Mouse (Mus musculus) midbrain, postnatal 0 days (tissue): Measurements from ENCODE around the gene Cmya5. TPM values are rescaled to one million over a fixed set of nuclear protein-coding genes. Genes with fewer than 3 reads are reported as not detected.
"Not testable (repeated sequence)": the region's sequence is repeated elsewhere in the genome, so short reads cannot be mapped to it uniquely, and the experiment has no call there.

ENCODE experiments used
- ATAC-seq: fragments of 200-750 bp; cut with Nextera tagmentation; 2 replicates; pipeline ENCODE4 v1.8.0; 2017; ENCODE audit warnings: moderate number of reproducible peaks, mild to moderate bottlenecking, moderate TSS enrichment, moderate library complexity; ENCODE audit not compliant: low FRiP score
- DNase-seq: peaks from one replicate; pipeline ENCODE4 v3.0.0-alpha.2; 2015; ENCODE audit warnings: low spot score
- H3K27ac ChIP-seq: fragments of 300-500 bp; sonication (generic); 2 replicates; pipeline ENCODE4 v1.5.1; 2014; ENCODE audit warnings: low read depth, mild to moderate bottlenecking, low read length, mixed read lengths
- H3K27me3 ChIP-seq: fragments of 300-500 bp; sonication (generic); 2 replicates; pipeline ENCODE4 v1.6.1; 2014; ENCODE audit warnings: low read length, control low read depth, mixed read lengths; ENCODE audit not compliant: insufficient read depth
- H3K36me3 ChIP-seq: fragments of 300-500 bp; sonication (generic); 2 replicates; pipeline ENCODE4 v1.6.1; 2014; ENCODE audit warnings: low read length, control low read depth, mixed read lengths; ENCODE audit not compliant: insufficient read depth
- H3K4me1 ChIP-seq: fragments of 300-500 bp; sonication (generic); 2 replicates; pipeline ENCODE4 v1.6.1; 2014; ENCODE audit warnings: mild to moderate bottlenecking, control low read depth, antibody characterized with exemption, low read length, mixed read lengths; ENCODE audit not compliant: insufficient read depth
- H3K4me2 ChIP-seq: fragments of 300-500 bp; sonication (generic); 2 replicates; pipeline ENCODE4 v1.6.1; 2014; ENCODE audit warnings: low read depth, mild to moderate bottlenecking, low read length, mixed read lengths; ENCODE audit not compliant: poor library complexity, severe bottlenecking
- H3K4me3 ChIP-seq: fragments of 300-500 bp; sonication (generic); 2 replicates; pipeline ENCODE4 v1.5.1; 2014; ENCODE audit warnings: low read depth, mild to moderate bottlenecking, low read length, moderate library complexity
- H3K9ac ChIP-seq: fragments of 300-500 bp; sonication (generic); replicated peaks from 2 replicates; pipeline ENCODE4 v1.6.1; 2014; ENCODE audit warnings: mild to moderate bottlenecking, low read length, moderate library complexity, mixed read lengths; ENCODE audit not compliant: poor library complexity, severe bottlenecking
- H3K9me3 ChIP-seq: fragments of 300-500 bp; sonication (generic); 2 replicates; pipeline ENCODE4 v1.6.1; 2016; ENCODE audit warnings: low read length, control low read depth
- CTCF ChIP-seq: IDR thresholded peaks from 2 replicates; pipeline ENCODE4 v1.5.1; 2016; ENCODE audit warnings: antibody characterized with exemption, mild to moderate bottlenecking
- WGBS: fragments of 180-500 bp; shearing (Covaris S2); extraction: QIAGEN DNeasy Blood & Tissue Kit; methylation state at CpG from one replicate; pipeline ENCODE4 v1.1.7; 2014; 5-methylcytosine and 5-hydroxymethylcytosine counted together
- polyA plus RNA-seq: library from polyadenylated mRNA; unstranded; fragments of >200 nt; fragmentation: Nextera tagmentation; extraction: Ambion mirVana; gene quantifications from 2 replicates; pipeline ENCODE4 v1.2.1, GENCODE M21; 2015
- total RNA-seq: library from RNA; depleted of rRNA; stranded (reverse); fragments of >200 nt; gene quantifications from 2 replicates; pipeline ENCODE4 v1.2.3, GENCODE M21; 2014

Gene Cmya5
- total and polyA plus RNA-seq, 2 experiments from 2014 or later: 0.16 to 0.71 TPM

- Histone ChIP-seq H3K27me3 (no peaks in the 10 kb centered on the region), H3K27ac (no peak overlapping the region), H3K4me2 (no peak overlapping the region), H3K9ac (no peak overlapping the region), H3K4me1 (no peaks in the 10 kb centered on the region), H3K36me3 (no peaks in the 10 kb centered on the region), H3K9me3 (no peaks in the 10 kb centered on the region), H3K4me3 (no peak overlapping the region)
- 95% methylated on average over 5 of the region's 5 CpGs for WGBS
- no peak for DNase-seq
- no peak for TF ChIP-seq CTCF
- ATAC-seq: no peak
These were observed 50.8 kb downstream of the Cmya5 start for GRCm38 (mm10) chr13:93093697-93094096.

DNA sequence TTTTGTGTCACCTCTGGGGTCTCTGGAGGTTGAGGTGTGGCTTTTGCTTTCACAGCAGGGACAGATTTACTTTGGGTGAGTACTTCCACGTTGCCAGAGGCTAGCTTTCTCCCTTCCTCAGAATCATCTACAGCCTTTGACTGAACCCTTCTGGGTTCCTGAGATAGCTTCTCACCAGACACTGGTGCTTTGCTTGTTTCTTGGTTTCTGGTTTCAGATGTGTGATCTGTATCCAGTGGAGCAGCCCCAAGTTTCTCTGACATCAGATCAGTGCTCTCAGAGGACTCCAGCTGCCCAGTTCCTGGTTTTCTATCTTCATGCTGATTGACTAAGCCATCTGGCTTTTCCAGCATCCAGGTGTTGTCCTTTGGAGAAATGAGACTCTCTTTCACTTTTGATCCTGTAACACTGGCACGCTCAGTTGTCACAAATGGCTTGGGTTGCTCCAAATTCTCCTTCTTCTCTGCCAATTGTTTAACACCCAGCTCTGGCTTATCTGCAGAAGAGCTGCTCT, 51.6 kb downstream of the Cmya5 start:
- WGBS: 70% methylated on average over 2 of the region's 2 CpGs

GRCm38 (mm10) chr13:93091866-93092455, 52.6 kb downstream of the Cmya5 start:
- H3K9me3 ChIP-seq: no peaks in the 10 kb centered on the region
- no peaks in the 10 kb centered on the region for H3K27me3 ChIP-seq
- ATAC-seq (no peak), DNase-seq (no peak)
- H3K36me3 ChIP-seq: no peaks in the 10 kb centered on the region
- no peak for TF ChIP-seq CTCF
- no peak overlapping the region for H3K27ac ChIP-seq
- no peak overlapping the region for H3K9ac ChIP-seq
- no peak overlapping the region for H3K4me2 ChIP-seq
- WGBS: 89% methylated on average over 10 of the region's 10 CpGs
- H3K4me1 ChIP-seq: no peaks in the 10 kb centered on the region
- no peak overlapping the region for H3K4me3 ChIP-seq

More for the DNA sequence above, 51.6 kb downstream of the Cmya5 start:
- Histone ChIP-seq H3K4me3 (no peak overlapping the region), H3K36me3 (no peaks in the 10 kb centered on the region), H3K4me2 (no peak overlapping the region), H3K4me1 (no peaks in the 10 kb centered on the region), H3K27me3 (no peaks in the 10 kb centered on the region), H3K9ac (no peak overlapping the region), H3K9me3 (no peaks in the 10 kb centered on the region), H3K27ac (no peak overlapping the region)
- DNase-seq: no peak
- no peak for TF ChIP-seq CTCF
- no peak for ATAC-seq

GRCm38 (mm10) chr13:93091176-93091575, 53.3 kb downstream of the Cmya5 start:
- Histone ChIP-seq H3K27me3 (no peaks in the 10 kb centered on the region), H3K9me3 (no peaks in the 10 kb centered on the region), H3K4me2 (no peak overlapping the region), H3K4me1 (no peaks in the 10 kb centered on the region), H3K4me3 (no peak overlapping the region), H3K9ac (no peak overlapping the region), H3K36me3 (no peaks in the 10 kb centered on the region), H3K27ac (no peak overlapping the region)
- WGBS: 94% methylated on average over 9 of the region's 9 CpGs
- no peak for TF ChIP-seq CTCF
- DNase-seq (no peak), ATAC-seq (no peak)

DNA sequence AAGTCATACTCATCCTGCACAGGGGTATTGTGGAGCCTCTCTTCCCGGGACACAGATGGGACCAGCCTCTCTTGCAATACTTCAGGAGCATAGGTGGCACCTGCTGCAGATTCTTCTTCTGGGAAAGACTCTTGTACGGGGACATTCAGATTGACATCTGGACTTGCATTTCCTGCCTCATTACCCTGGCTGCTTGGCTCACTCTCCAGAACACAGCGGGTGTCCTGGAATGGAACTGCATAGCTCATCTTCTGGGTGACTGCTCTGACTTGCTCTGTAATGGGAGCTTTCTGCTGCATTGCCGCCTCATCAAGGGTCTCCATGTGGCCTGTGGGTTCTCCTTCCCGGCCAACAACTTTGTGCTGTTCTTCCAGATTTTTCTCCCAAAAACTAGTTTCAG, 55.0 kb downstream of the Cmya5 start:
- no peak overlapping the region for H3K27ac ChIP-seq

GRCm38 (mm10) chr13:93085711-93086110, 58.8 kb downstream of the Cmya5 start:
- H3K9me3 ChIP-seq: no peaks in the 10 kb centered on the region
- no peak overlapping the region for H3K4me2 ChIP-seq
- H3K36me3 ChIP-seq: no peaks in the 10 kb centered on the region
- DNase-seq (no peak), ATAC-seq (no peak)
- H3K27me3 ChIP-seq: no peaks in the 10 kb centered on the region
- TF ChIP-seq CTCF: no peak
- WGBS: 88% methylated on average over 4 of the region's 4 CpGs
- H3K27ac ChIP-seq: no peak overlapping the region
- H3K4me1 ChIP-seq: no peaks in the 10 kb centered on the region
- no peak overlapping the region for H3K4me3 ChIP-seq
- H3K9ac ChIP-seq: no peak overlapping the region

More for the DNA sequence above, 55.0 kb downstream of the Cmya5 start:
- Histone ChIP-seq H3K4me1 (no peaks in the 10 kb centered on the region), H3K9me3 (no peaks in the 10 kb centered on the region), H3K9ac (no peak overlapping the region), H3K4me3 (no peak overlapping the region), H3K36me3 (no peaks in the 10 kb centered on the region), H3K27me3 (no peaks in the 10 kb centered on the region), H3K4me2 (no peak overlapping the region)
- WGBS: 70% methylated on average over 5 of the region's 5 CpGs
- TF ChIP-seq CTCF: no peak
- ATAC-seq (no peak), DNase-seq (peak; percentile 68)

DNA sequence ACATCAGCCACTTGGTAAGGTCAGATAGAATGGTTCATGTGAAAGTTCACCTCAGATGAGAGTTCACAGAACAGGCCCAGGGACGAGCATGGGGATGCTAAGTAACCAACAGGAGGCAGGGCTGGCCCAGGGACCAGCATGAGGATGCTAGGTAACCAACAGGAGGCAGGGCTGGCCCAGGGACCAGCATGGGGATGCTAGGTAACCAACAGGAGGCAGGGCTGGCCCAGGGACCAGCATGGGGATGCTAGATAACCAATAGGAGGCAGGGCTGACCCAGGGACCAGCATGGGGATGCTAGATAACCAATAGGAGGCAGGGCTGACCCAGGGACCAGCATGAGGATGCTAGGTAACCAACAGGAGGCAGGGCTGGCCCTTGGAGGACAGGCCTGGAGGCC, 62.2 kb downstream of the Cmya5 start:
- not testable (repeated sequence) for H3K4me1 ChIP-seq, H3K9me3 ChIP-seq, H3K9ac ChIP-seq, H3K4me2 ChIP-seq, H3K27ac ChIP-seq, ATAC-seq, H3K4me3 ChIP-seq, H3K27me3 ChIP-seq, DNase-seq, H3K36me3 ChIP-seq
- WGBS: 86% methylated on average over 1 of the region's 1 CpGs
